Mouse (Mus musculus) kidney, adult 2 months (tissue): ENCODE measurements around the gene Fthl17a.
A peak's percentile ranks its signal among the peaks of the same experiment; 100 is the strongest.

Experiments used
- CTCF ChIP-seq: fragments of 200-500 bp; conservative IDR thresholded peaks from 2 replicates; pipeline ENCODE4 v1.5.1; 2011; ENCODE audit warnings: low read depth, mild to moderate bottlenecking, control low read depth, low read length, moderate library complexity, mixed read lengths; ENCODE audit not compliant: insufficient read depth, insufficient read length
- POLR2A ChIP-seq: fragments of 200-500 bp; IDR thresholded peaks from one replicate; pipeline ENCODE4 v1.6.1; 2011; ENCODE audit warnings: low read depth, low read length, control low read depth

GRCm38 (mm10) chrX:85319193-85319592 lies 69.7 kb downstream of the Fthl17a start:
- TF ChIP-seq POLR2A, result no peak
- 0 out of 2 replicates have a peak, but pooled peaks have one; percentile 15 for TF ChIP-seq CTCF
